ENCODE assay signal across 8 mouse cellular contexts in genomic region chr8:126721621-126722020, GRCm38 (mm10).
DNase-seq lines count a peak whose midpoint lies in the region; ATAC-seq and TF ChIP-seq lines count a peak whose summit lies in the region.

No protein-coding gene starts in this region.

- no peak for TF ChIP-seq CTCF in liver, postnatal 0 days (IDR thresholded peaks at IDR 0.05; ENCODE audit: low read depth)
- TF ChIP-seq CTCF in brain, embryonic 14.5 days (IDR thresholded peaks at IDR 0.05; ENCODE audit: borderline replicate concordance, extremely low read depth, insufficient read depth, insufficient read length), result no peak

- H3K9ac ChIP-seq in liver, postnatal 0 days (replicated peaks), result no peak overlapping the region
- H3K9ac ChIP-seq in liver, embryonic 12.5 days, result no peak overlapping the region
- H3K9ac ChIP-seq in stomach, embryonic 16.5 days (ENCODE audit: low read length), result no peak overlapping the region

- no peak overlapping the region for H3K4me3 ChIP-seq in liver, postnatal 0 days (ENCODE audit: low read depth, low read length)
- H3K4me3 ChIP-seq in liver, embryonic 12.5 days, result no peak overlapping the region
- no peak overlapping the region for H3K4me3 ChIP-seq in stomach, embryonic 16.5 days (replicated peaks; ENCODE audit: low read length)

- no peaks in the 10 kb centered on the region for H3K27me3 ChIP-seq in liver, postnatal 0 days (ENCODE audit: insufficient read depth, low read length)
- H3K27me3 ChIP-seq in liver, embryonic 12.5 days (replicated peaks), result no peaks in the 10 kb centered on the region
- no peaks in the 10 kb centered on the region for H3K27me3 ChIP-seq in stomach, embryonic 16.5 days (ENCODE audit: control insufficient read depth, insufficient read depth, low read length)

- H3K9me3 ChIP-seq in liver, postnatal 0 days (ENCODE audit: low read length), result no peaks in the 10 kb centered on the region
- H3K9me3 ChIP-seq in liver, embryonic 12.5 days (replicated peaks), result no peaks in the 10 kb centered on the region
- no peaks in the 10 kb centered on the region for H3K9me3 ChIP-seq in stomach, embryonic 16.5 days (replicated peaks; ENCODE audit: control insufficient read depth, low read length)

- WGBS in liver, postnatal 0 days (ENCODE audit: insufficient replicate concordance), result 72% methylated on average over 10 of the region's 10 CpGs
- 69% methylated on average over 10 of the region's 10 CpGs for WGBS in liver, embryonic 12.5 days (ENCODE audit: insufficient replicate concordance)
- WGBS in stomach, embryonic 16.5 days, result 47% methylated on average over 10 of the region's 10 CpGs

- DNase-seq in liver, postnatal 0 days, result peak; percentile 42
- peak; percentile 27 for DNase-seq in brain, embryonic 14.5 days (ENCODE audit: low read depth)
- DNase-seq in heart, postnatal 4 days, result peak; percentile 68
- DNase-seq in lung, postnatal 10 days, result peak; percentile 76
- DNase-seq in urinary bladder, adult 18-20 months (ENCODE audit: low spot score in 2 of 2), result no peak

- H3K27ac ChIP-seq in liver, postnatal 0 days (ENCODE audit: low read depth), result peak overlapping the region; percentile 93
- no peak overlapping the region for H3K27ac ChIP-seq in liver, embryonic 12.5 days
- H3K27ac ChIP-seq in stomach, embryonic 16.5 days (ENCODE audit: low read length), result 0 out of 2 replicates have a peak overlapping the region, but pooled peaks have one; percentile 17

- no peak for TF ChIP-seq POLR2A in brain, embryonic 14.5 days (IDR thresholded peaks at IDR 0.05; ENCODE audit: borderline replicate concordance, extremely low read depth, insufficient read depth, insufficient read length, poor library complexity, severe bottlenecking)

- peaks cover 32% of the 10 kb centered on the region for H3K4me1 ChIP-seq in liver, postnatal 0 days (ENCODE audit: insufficient read depth)
- H3K4me1 ChIP-seq in liver, embryonic 12.5 days, result 0 out of 2 replicates have a peak, but pooled peaks cover 5% of the 10 kb centered on the region
- H3K4me1 ChIP-seq in stomach, embryonic 16.5 days (ENCODE audit: control insufficient read depth, insufficient read depth, low read length), result 0 out of 2 replicates have a peak, but pooled peaks cover 5% of the 10 kb centered on the region

- no peak overlapping the region for H3K4me2 ChIP-seq in liver, postnatal 0 days (ENCODE audit: low read depth, low read length)
- H3K4me2 ChIP-seq in liver, embryonic 12.5 days, result no peak overlapping the region
- no peak overlapping the region for H3K4me2 ChIP-seq in stomach, embryonic 16.5 days (ENCODE audit: low read depth, low read length)

- no peak for TF ChIP-seq EP300 in liver, postnatal 0 days (IDR thresholded peaks at IDR 0.05; ENCODE audit: low read depth)

- H3K36me3 ChIP-seq in liver, postnatal 0 days (replicated peaks; ENCODE audit: insufficient read depth, low read length), result no peaks in the 10 kb centered on the region
- H3K36me3 ChIP-seq in liver, embryonic 12.5 days, result no peaks in the 10 kb centered on the region
- H3K36me3 ChIP-seq in stomach, embryonic 16.5 days (ENCODE audit: control insufficient read depth, insufficient read depth, low read length), result no peaks in the 10 kb centered on the region

- no peak for ATAC-seq in liver, postnatal 0 days
- ATAC-seq in liver, embryonic 12.5 days, result no peak
- ATAC-seq in stomach, embryonic 16.5 days (ENCODE audit: insufficient read depth, low FRiP score), result peak; percentile 26; the same call in 1 of the 2 replicates
- ATAC-seq in erythroblast, adult 5-6 weeks (replicated peaks; ENCODE audit: low FRiP score, poor library complexity, severe bottlenecking), result no peak

Comparison
In these comparisons a context has a peak if more than half of its experiments do, and no peak if none do; other contexts are left out.
1. DNase-seq: peak in liver, postnatal 0 days (single experiment), brain, embryonic 14.5 days (single experiment), heart, postnatal 4 days (single experiment) and lung, postnatal 10 days (single experiment); none in urinary bladder, adult 18-20 months (0 of 2).